Mouse (Mus musculus) limb, embryonic 13.5 days (tissue): ENCODE measurements around the gene Mcrip2. TPM values are rescaled to one million over a fixed set of nuclear protein-coding genes. Genes with fewer than 3 reads are reported as not detected.

Experiments
- ATAC-seq: fragments of 200-750 bp; cut with Nextera tagmentation; 2 replicates; pipeline ENCODE4 v1.8.0; 2017; ENCODE audit warnings: low read depth, moderate number of reproducible peaks, moderate TSS enrichment; ENCODE audit not compliant: low FRiP score
- H3K27ac ChIP-seq: fragments of 300-500 bp; sonication (generic); 2 replicates; pipeline ENCODE4 v1.5.1; 2015; ENCODE audit warnings: inconsistent platforms, mild to moderate bottlenecking, moderate library complexity
- H3K27me3 ChIP-seq: fragments of 300-500 bp; sonication (generic); 2 replicates; pipeline ENCODE4 v1.6.1; 2015; ENCODE audit warnings: mild to moderate bottlenecking, inconsistent platforms
- H3K36me3 ChIP-seq: fragments of 300-500 bp; sonication (generic); 2 replicates; pipeline ENCODE4 v1.6.1; 2015; ENCODE audit warnings: inconsistent platforms, mild to moderate bottlenecking, moderate library complexity
- H3K4me1 ChIP-seq: fragments of 300-500 bp; sonication (generic); 2 replicates; pipeline ENCODE4 v1.6.1; 2015; ENCODE audit warnings: inconsistent platforms
- H3K4me2 ChIP-seq: fragments of 300-500 bp; sonication (generic); replicated peaks from 2 replicates; pipeline ENCODE4 v1.6.1; 2015; ENCODE audit warnings: inconsistent platforms, mild to moderate bottlenecking, moderate library complexity
- H3K4me3 ChIP-seq: fragments of 300-500 bp; sonication (generic); 2 replicates; pipeline ENCODE4 v1.5.1; 2015; ENCODE audit warnings: moderate library complexity, mild to moderate bottlenecking, inconsistent platforms
- H3K9ac ChIP-seq: fragments of 300-500 bp; sonication (generic); 2 replicates; pipeline ENCODE4 v1.6.1; 2015; ENCODE audit warnings: mild to moderate bottlenecking, inconsistent platforms
- H3K9me3 ChIP-seq: fragments of 300-500 bp; sonication (generic); 2 replicates; pipeline ENCODE4 v1.6.1; 2016; ENCODE audit warnings: inconsistent platforms
- WGBS: fragments of 180-500 bp; shearing (Covaris S2); methylation state at CpG from one replicate; pipeline ENCODE4 v1.1.7; 2015; 5-methylcytosine and 5-hydroxymethylcytosine counted together
- polyA plus RNA-seq: library from polyadenylated mRNA; unstranded; fragments of >200 nt; fragmentation: Nextera tagmentation; extraction: Ambion mirVana; gene quantifications from 2 replicates; pipeline ENCODE4 v1.2.1, GENCODE M21; 2015

Gene Mcrip2
- polyA plus RNA-seq, 1 experiment from 2014 or later, result 12.2 TPM

DNA sequence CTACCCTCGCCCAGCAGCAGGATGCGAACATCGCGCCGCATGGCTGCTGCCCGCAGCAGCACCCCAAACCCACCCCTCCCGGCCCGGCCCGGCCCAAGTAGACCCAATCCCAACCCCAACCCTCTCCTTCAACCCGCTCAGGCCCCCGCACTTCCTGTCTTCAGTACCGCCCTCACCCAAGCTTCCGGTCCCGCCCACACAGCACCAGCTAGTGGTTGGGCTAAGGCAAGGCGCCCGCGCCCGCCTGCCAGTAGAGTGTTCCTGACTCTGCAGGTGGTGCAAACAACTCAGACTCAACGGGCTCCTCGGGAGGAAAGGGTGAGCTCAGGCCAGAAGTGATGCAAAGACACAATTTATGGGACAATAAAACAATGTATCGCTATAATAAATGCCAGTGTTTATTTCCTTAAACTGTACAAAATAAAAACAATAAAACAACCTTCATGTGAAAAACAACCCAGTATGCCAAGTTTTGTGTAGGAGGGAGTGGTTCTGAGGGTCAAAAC, 24.1 kb downstream of the Mcrip2 start, which contains the start of gene Rhot2:
TSS of gene Rhot2 (minus strand) at position 456 of the 506 bp plus-strand sequence.
- peak within 1 kb of the TSS; percentile 92 for H3K9ac ChIP-seq
- H3K36me3 ChIP-seq, result peaks cover 79% of the 10 kb centered on the region
- peak within 1 kb of the TSS; percentile 80 for H3K27ac ChIP-seq
- under 1% methylated on average over 19 of the region's 21 CpGs for WGBS
- no peaks in the 10 kb centered on the region for H3K9me3 ChIP-seq
- H3K4me1 ChIP-seq, result peaks cover 19% of the 10 kb centered on the region
- peak within 1 kb of the TSS; percentile 84 for H3K4me3 ChIP-seq
- peak within 1 kb of the TSS; percentile 91 for H3K4me2 ChIP-seq
- no peaks in the 10 kb centered on the region for H3K27me3 ChIP-seq
- ATAC-seq, result peak; percentile 93

DNA sequence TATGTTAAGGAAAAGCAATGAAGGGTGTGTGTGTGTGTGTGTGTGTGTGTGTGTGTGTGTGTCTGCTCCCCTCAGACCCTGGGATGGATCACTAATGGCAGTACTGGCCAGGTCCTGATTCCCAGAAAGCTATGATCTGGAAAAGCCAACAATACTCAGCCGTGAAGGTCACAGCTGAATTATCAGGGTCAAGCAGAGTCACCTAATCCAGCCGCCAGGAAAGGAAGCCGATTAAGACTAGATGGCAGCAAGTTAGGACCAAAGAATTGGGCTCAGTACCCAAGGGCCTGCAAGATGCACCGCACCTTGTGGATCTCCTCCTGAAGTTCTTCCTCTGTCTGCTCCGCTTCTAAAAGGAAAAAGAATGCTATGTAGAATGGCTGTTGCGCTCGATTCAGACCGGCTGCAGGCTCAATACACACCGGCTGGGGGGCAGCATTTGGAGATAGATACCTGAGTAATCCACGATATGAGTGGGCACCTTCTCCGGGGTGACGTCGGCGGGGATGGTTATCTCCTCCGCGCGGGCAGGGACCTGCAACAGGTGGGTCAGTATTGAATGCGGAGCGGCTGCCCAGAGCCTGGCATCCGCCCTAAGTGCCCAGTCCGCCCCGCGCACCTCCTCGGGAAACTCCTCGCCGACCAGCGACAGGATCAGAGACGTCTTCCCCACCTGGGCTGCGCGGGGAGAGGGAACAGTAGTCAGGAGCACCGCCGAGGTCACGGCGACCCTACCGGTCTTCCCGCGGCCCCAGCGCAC, 24.7 kb downstream of the Mcrip2 start:
- H3K27ac ChIP-seq, result peak overlapping the region; percentile 80
- H3K9me3 ChIP-seq, result no peaks in the 10 kb centered on the region
- peak overlapping the region; percentile 92 for H3K9ac ChIP-seq
- H3K4me2 ChIP-seq, result peak overlapping the region; percentile 91
- H3K27me3 ChIP-seq, result no peaks in the 10 kb centered on the region
- peak overlapping the region; percentile 84 for H3K4me3 ChIP-seq
- 3% methylated on average over 38 of the region's 38 CpGs for WGBS
- peaks cover 19% of the 10 kb centered on the region for H3K4me1 ChIP-seq
- ATAC-seq, result no peak
- peaks cover 79% of the 10 kb centered on the region for H3K36me3 ChIP-seq

DNA sequence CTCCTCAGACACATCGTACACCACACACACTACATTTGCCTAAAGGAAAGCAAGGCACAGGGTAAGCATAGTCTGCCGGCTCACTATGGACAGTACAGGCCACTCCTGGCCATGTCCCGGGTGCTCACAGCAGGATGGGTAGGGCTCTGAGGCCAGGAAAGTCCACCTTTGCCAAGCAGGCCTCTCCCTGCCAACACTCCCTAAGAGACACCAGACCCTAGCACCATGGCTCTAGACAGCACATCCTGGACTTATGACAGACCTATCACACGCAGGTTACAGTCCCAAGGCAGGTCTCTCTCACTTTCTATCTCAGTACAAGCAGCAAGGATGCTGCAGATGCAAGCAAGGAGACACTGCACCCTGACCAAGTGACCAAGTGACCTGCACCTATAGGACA, 25.4 kb downstream of the Mcrip2 start:
- Histone ChIP-seq H3K36me3 (peaks cover 77% of the 10 kb centered on the region), H3K27ac (no peak overlapping the region), H3K4me2 (peak overlapping the region; percentile 91), H3K4me3 (peak overlapping the region; percentile 84), H3K9me3 (no peaks in the 10 kb centered on the region), H3K4me1 (peaks cover 19% of the 10 kb centered on the region), H3K9ac (peak overlapping the region; percentile 92), H3K27me3 (no peaks in the 10 kb centered on the region)
- no peak for ATAC-seq
- 88% methylated on average over 4 of the region's 4 CpGs for WGBS

DNA sequence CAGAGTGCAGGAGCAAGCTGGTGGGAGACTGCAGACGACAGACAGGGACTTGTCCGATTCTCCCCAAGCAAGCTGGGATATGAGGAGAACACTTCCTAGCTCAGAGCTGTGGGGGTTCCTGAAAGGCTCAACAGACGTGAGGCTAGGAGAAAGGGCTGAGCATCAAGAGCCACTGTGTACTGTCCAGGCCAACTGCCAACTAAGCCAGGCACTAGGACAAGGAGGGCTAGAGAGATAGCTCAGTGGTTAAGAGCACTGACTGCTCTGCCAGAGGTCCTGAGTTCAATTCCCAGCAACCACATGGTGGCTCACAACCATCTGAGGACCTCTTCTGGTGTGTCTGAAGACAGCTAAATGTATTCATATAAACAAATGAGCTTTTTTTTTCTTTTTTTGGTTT, 26.1 kb downstream of the Mcrip2 start:
- Histone ChIP-seq H3K27me3 (no peaks in the 10 kb centered on the region), H3K4me2 (peak overlapping the region; percentile 91; the same call in 1 of the 2 replicates), H3K9me3 (no peaks in the 10 kb centered on the region), H3K27ac (no peak overlapping the region), H3K4me3 (no peak overlapping the region), H3K4me1 (peaks cover 22% of the 10 kb centered on the region), H3K36me3 (peaks cover 77% of the 10 kb centered on the region), H3K9ac (no peak overlapping the region)
- WGBS, result 84% methylated on average over 3 of the region's 3 CpGs
- ATAC-seq, result no peak

DNA sequence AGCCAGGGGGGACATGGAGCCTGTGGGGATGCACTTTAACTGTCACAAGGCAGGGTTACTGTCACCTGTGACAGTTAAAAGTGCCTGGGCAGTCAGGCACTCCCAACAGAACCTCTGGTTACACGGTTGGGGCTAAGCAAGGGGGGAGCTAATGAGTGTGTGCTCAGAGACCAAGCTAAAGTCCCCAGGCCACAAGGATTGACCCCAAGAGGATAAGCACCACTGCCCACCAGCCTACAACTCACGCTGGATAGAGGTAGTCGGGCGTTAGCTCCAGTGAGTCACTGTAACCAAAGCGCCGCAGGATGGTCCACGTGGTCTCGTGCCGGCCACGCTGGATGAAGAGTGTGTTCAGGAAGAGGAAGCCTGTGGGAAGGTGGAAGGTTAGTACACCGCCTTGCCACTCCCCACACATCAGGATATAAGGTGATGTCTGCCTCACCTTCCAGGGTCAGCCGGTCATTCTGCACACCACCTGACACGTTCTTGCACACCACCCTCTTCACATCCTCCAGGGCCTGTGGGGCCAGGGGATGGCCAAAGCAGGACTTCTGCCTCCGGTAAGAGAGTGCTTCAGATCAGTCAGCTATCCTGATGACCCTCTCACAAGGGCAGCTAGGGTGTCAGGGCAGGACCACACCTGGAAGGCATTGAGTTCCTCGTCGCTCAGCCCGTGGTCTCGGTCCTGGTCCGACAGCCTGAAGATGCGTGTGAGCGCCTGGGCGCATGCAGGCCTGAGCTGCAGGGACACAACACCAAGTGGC, 27.3 kb downstream of the Mcrip2 start, which contains the start of gene Gm20683:
TSS of gene Gm20683 (minus strand) at position 647 of the 764 bp plus-strand sequence.
- Histone ChIP-seq H3K4me2 (no peak within 1 kb of the TSS), H3K36me3 (peaks cover 68% of the 10 kb centered on the region), H3K9me3 (no peaks in the 10 kb centered on the region), H3K4me1 (peaks cover 34% of the 10 kb centered on the region), H3K27ac (no peak within 1 kb of the TSS), H3K9ac (no peak within 1 kb of the TSS), H3K27me3 (no peaks in the 10 kb centered on the region), H3K4me3 (no peak within 1 kb of the TSS)
- 92% methylated on average over 22 of the region's 22 CpGs for WGBS
- ATAC-seq, result no peak

DNA sequence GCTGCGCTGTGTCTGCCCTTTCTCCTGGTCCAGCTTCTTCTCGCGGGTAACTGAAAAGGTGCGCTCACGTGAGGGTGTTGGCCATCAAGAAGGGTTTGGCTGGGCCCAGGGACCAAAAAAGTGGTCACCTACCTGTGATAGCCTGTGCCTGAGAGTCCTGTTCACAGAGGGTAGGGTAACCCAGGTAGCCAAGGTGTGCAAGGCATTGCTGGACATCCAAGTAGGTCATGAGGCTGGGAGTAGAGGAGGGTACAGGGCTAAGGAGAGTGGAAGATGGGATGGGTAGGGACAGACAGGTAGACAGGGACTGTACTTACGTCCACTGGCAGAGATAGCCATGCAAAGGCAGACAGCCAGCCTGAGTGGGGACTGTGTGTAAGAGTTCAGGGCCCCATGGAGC, 28.0 kb downstream of the Mcrip2 start:
- Histone ChIP-seq H3K27me3 (no peaks in the 10 kb centered on the region), H3K9me3 (no peaks in the 10 kb centered on the region), H3K9ac (no peak overlapping the region), H3K27ac (no peak overlapping the region), H3K36me3 (peaks cover 61% of the 10 kb centered on the region), H3K4me1 (peaks cover 42% of the 10 kb centered on the region), H3K4me2 (no peak overlapping the region), H3K4me3 (no peak overlapping the region)
- no peak for ATAC-seq
- WGBS, result 96% methylated on average over 6 of the region's 6 CpGs

DNA sequence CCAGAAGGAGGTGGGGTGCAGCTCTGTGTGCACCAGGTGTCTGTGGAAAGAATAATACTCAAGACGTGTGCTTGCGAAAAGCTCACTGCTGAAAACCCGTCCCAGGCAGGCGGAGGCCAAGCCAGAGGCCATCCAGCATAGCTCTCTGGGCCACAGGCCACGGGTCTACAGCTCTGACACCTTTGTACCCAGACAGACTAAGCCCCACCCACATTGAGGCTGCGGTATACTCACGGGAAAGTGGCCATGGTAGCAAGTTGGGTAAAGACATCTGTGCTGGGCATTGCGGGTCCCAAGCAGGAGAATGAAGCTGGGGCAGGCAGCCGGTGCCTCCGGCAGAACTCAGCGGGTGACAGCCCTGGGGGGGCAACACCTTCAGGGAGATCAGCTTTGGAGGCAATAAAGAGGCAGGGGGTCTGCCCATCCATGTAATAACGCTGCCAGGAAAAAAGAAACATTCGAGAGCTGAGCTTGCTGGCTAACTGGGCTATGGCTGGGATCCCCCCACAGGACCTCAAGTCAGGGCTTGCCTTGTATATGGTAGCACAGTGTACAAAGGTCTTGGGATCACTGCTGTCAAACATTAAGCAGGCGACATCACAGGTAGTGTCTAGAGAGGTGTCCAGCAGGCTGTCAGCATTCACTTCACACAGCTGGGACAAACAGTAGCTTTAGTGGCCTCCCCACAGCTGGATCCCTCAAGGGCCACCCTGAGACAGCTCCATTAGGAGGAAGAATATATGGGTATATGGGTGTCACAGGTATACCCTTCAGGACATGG, 28.9 kb downstream of the Mcrip2 start:
- Histone ChIP-seq H3K4me2 (no peak overlapping the region), H3K4me3 (no peak overlapping the region), H3K9me3 (no peaks in the 10 kb centered on the region), H3K36me3 (peaks cover 64% of the 10 kb centered on the region), H3K9ac (no peak overlapping the region; the same call in 1 of the 2 replicates), H3K27me3 (no peaks in the 10 kb centered on the region), H3K27ac (no peak overlapping the region), H3K4me1 (peaks cover 44% of the 10 kb centered on the region)
- ATAC-seq, result no peak
- 85% methylated on average over 14 of the region's 14 CpGs for WGBS

DNA sequence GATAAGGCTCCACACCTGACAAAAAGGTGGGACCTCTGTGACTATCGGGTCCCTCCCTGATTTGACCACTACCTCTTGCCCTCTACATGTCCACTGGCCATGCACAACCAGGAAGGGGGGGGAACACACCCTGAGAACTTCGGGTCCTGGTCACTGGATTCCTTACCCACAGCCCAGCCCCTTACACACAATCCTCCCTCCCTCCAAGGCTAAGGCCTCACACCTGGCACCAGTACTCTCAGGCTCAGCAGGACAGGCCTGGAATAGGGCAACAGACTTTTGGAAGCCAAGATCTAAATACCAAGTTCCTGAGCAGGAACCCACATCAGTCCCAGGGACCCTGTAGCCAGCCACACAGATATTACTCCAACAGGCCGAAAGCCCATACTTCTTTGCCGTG, 29.7 kb downstream of the Mcrip2 start:
- H3K9ac ChIP-seq, result no peak overlapping the region

DNA sequence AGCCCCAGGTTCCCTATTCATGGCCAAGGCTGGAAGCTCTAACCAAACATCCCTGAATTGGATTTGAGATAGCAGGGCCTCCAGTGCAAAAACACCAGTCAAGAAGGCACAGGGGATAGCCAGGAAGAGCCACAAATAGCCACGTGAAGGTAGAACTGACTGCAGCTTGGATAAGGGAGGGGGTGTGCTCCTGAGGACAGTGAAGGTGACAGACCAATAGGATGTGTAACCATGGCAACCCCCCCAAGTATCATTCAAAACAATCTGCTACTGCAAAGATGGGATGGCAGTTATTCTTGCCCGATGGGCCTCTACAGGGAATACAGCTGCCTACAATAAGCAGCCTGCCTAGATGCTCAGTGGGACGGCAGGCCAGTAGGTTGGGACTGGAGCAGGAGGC, 31.0 kb downstream of the Mcrip2 start:
- ATAC-seq, result no peak
- H3K9me3 ChIP-seq, result no peaks in the 10 kb centered on the region
- peaks cover 44% of the 10 kb centered on the region for H3K4me1 ChIP-seq
- H3K27ac ChIP-seq, result no peak overlapping the region
- peak overlapping the region; percentile 68 for H3K9ac ChIP-seq
- H3K36me3 ChIP-seq, result peaks cover 61% of the 10 kb centered on the region
- 68% methylated on average over 3 of the region's 3 CpGs for WGBS
- no peaks in the 10 kb centered on the region for H3K27me3 ChIP-seq
- H3K4me2 ChIP-seq, result peak overlapping the region; percentile 98
- peak overlapping the region; percentile 42; the same call in 1 of the 2 replicates for H3K4me3 ChIP-seq

More for the DNA sequence above, 29.7 kb downstream of the Mcrip2 start:
- peaks cover 66% of the 10 kb centered on the region for H3K36me3 ChIP-seq
- H3K27ac ChIP-seq, result no peak overlapping the region
- H3K9me3 ChIP-seq, result no peaks in the 10 kb centered on the region
- WGBS, result 88% methylated on average over 4 of the region's 4 CpGs
- ATAC-seq, result no peak
- H3K4me2 ChIP-seq, result no peak overlapping the region
- peaks cover 49% of the 10 kb centered on the region for H3K4me1 ChIP-seq
- H3K4me3 ChIP-seq, result no peak overlapping the region
- H3K27me3 ChIP-seq, result no peaks in the 10 kb centered on the region

DNA sequence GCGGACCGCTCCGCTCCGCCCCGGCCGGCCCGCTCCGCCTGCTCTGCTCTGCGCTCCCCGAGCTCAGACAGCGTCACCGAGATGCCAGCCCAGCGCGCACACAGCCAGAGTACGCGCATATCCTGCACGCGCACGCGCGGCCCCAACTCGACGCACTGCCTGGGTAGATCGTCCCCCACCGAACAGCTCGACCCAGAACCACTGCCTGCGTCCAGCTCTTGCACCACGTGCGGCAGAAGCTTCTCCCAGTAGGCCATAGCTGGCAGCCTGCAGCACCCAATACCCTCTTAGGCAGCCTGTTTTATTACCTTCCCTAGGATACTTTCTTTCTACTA, 31.5 kb downstream of the Mcrip2 start, which contains the start of gene Rhbdl1:
TSS of gene Rhbdl1 (minus strand) at position 220 of the 335 bp plus-strand sequence.
- no peaks in the 10 kb centered on the region for H3K9me3 ChIP-seq
- 3% methylated on average over 24 of the region's 29 CpGs for WGBS
- H3K27ac ChIP-seq, result peak within 1 kb of the TSS; percentile 33; the same call in 1 of the 2 replicates
- peak within 1 kb of the TSS; percentile 98 for H3K4me2 ChIP-seq
- peak within 1 kb of the TSS; percentile 42 for H3K4me3 ChIP-seq
- peaks cover 56% of the 10 kb centered on the region for H3K36me3 ChIP-seq
- peak within 1 kb of the TSS; percentile 68 for H3K9ac ChIP-seq
- ATAC-seq, result no peak
- H3K27me3 ChIP-seq, result no peaks in the 10 kb centered on the region
- peaks cover 45% of the 10 kb centered on the region for H3K4me1 ChIP-seq

DNA sequence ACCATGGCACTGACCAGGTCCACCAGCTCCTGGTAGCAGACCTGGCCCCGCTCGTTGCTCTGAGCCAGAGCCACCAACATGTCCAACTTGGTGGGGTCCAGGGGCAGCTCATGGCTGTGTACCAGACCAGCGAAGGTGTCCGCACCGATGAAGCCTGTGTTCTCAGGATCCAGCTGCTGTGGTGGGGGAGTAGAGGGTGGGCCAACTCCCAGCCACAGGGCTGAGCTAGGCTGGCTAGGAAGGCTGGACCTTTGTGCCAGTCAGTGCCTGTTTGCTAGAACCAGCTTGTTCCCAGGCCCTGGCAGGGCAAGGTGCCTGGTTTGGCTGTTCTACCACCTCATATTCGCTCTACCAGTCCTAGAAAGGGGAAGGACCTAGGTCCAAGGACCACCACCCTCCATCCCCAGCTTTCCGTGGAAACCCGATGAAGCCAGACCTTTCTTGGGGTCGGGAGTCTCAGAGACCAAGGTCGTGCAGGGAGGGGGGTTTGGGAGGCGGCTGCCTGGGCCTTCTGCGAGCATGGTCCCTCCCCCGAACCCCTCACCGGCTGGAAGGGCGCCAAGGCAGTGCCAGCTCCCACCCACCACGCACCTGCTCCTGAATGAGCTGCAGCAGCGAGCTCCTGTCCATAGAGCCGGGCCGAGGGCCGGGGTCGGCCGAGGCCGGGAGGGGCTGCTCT, 32.0 kb downstream of the Mcrip2 start:
- H3K9me3 ChIP-seq, result no peaks in the 10 kb centered on the region
- H3K27me3 ChIP-seq, result no peaks in the 10 kb centered on the region
- peak overlapping the region; percentile 33; the same call in 1 of the 2 replicates for H3K27ac ChIP-seq
- ATAC-seq, result no peak
- H3K4me1 ChIP-seq, result peaks cover 50% of the 10 kb centered on the region
- peak overlapping the region; percentile 68 for H3K9ac ChIP-seq
- 24% methylated on average over 22 of the region's 23 CpGs for WGBS
- peak overlapping the region; percentile 98 for H3K4me2 ChIP-seq
- H3K36me3 ChIP-seq, result peaks cover 55% of the 10 kb centered on the region
- peak overlapping the region; percentile 42 for H3K4me3 ChIP-seq
